Mouse (Mus musculus) left cerebral cortex, postnatal 4 days (tissue): Measurements from ENCODE around the gene Itga8. TPM values are rescaled to one million over a fixed set of nuclear protein-coding genes. Genes with fewer than 3 reads are reported as not detected.

ENCODE experiments used
- DNase-seq: peaks from one replicate; pipeline ENCODE4 v3.0.0-alpha.2; 2022
- intact Hi-C: fragments of 180-260 bp; cut with DNase I; formaldehyde crosslinking; loops from one replicate; pipeline ENCODE4 v1.15.1; 2025
- total RNA-seq, 2 experiments: library from RNA; stranded (reverse); gene quantifications; 2 replicates each; pipeline ENCODE4 v1.2.3; 2021

The Itga8 gene
- total RNA-seq, 2 experiments from 2014 or later: 6.1 to 6.5 TPM

GRCm38 (mm10) chr2:12205875-12206274 lies 95.8 kb downstream of the Itga8 start:
- DNase-seq: no peak
- intact Hi-C loops: no loop called here

GRCm38 (mm10) chr2:12203231-12203630 lies 98.5 kb downstream of the Itga8 start:
- intact Hi-C loops: no loop called here
- no peak for DNase-seq

- no peak for DNase-seq
- intact Hi-C loops: no loop called here
Measured at GRCm38 (mm10) chr2:12198699-12199098, 103.0 kb downstream of the Itga8 start.

- no peak for DNase-seq
- intact Hi-C loops: no loop called here
Measured at GRCm38 (mm10) chr2:12198214-12198613, 103.5 kb downstream of the Itga8 start.

GRCm38 (mm10) chr2:12197711-12198110 lies 104.0 kb downstream of the Itga8 start:
- intact Hi-C loops: no loop called here
- DNase-seq: no peak

- DNase-seq: no peak
- intact Hi-C loops: no loop called here
Measured at GRCm38 (mm10) chr2:12189026-12189425, 112.7 kb downstream of the Itga8 start.

GRCm38 (mm10) chr2:12187646-12188045 lies 114.1 kb downstream of the Itga8 start:
- no peak for DNase-seq
- intact Hi-C loops: no loop called here

- intact Hi-C loops: no loop called here
- DNase-seq: no peak
Measured at GRCm38 (mm10) chr2:12182402-12182948, 119.2 kb downstream of the Itga8 start.

GRCm38 (mm10) chr2:12180635-12181034 lies 121.1 kb downstream of the Itga8 start:
- no peak for DNase-seq
- intact Hi-C loops: no loop called here

GRCm38 (mm10) chr2:12174722-12175427 lies 126.8 kb downstream of the Itga8 start:
- no peak for DNase-seq
- intact Hi-C loops: no loop called here

GRCm38 (mm10) chr2:12170221-12170620 lies 131.5 kb downstream of the Itga8 start:
- no peak for DNase-seq
- intact Hi-C loops: no loop called here

- peak; percentile 26 for DNase-seq
Measured at GRCm38 (mm10) chr2:12160486-12160885, 141.2 kb downstream of the Itga8 start.

GRCm38 (mm10) chr2:12157001-12157400 lies 144.7 kb downstream of the Itga8 start:
- intact Hi-C loops: loop anchor here (10.0 kb wide), 1 partner anchor 138 kb away; no protein-coding TSS in a partner anchor
- no peak for DNase-seq

More at GRCm38 (mm10) chr2:12160486-12160885, 141.2 kb downstream of the Itga8 start:
- intact Hi-C loops: no loop called here

- intact Hi-C loops: loop anchor here (10.0 kb wide), 1 partner anchor 138 kb away; no protein-coding TSS in a partner anchor
- no peak for DNase-seq
Measured at GRCm38 (mm10) chr2:12156401-12156800, 145.3 kb downstream of the Itga8 start.

GRCm38 (mm10) chr2:12154676-12155075 lies 147.0 kb downstream of the Itga8 start:
- intact Hi-C loops: loop anchor here (10.0 kb wide), 1 partner anchor 140 kb away; no protein-coding TSS in a partner anchor

GRCm38 (mm10) chr2:12153551-12153950 lies 148.2 kb downstream of the Itga8 start:
- intact Hi-C loops: loop anchor here (10.0 kb wide), 1 partner anchor 141 kb away; no protein-coding TSS in a partner anchor
- no peak for DNase-seq

More at GRCm38 (mm10) chr2:12154676-12155075, 147.0 kb downstream of the Itga8 start:
- no peak for DNase-seq

- DNase-seq: no peak
- intact Hi-C loops: no loop called here
Measured at GRCm38 (mm10) chr2:12147902-12148301, 153.8 kb downstream of the Itga8 start.

- DNase-seq: no peak
- intact Hi-C loops: no loop called here
Measured at GRCm38 (mm10) chr2:12146612-12147011, 155.1 kb downstream of the Itga8 start.

GRCm38 (mm10) chr2:12138765-12139368 lies 162.9 kb downstream of the Itga8 start:
- intact Hi-C loops: no loop called here
- DNase-seq: no peak

GRCm38 (mm10) chr2:12126580-12126979 lies 175.1 kb downstream of the Itga8 start:
- intact Hi-C loops: no loop called here

GRCm38 (mm10) chr2:12115479-12115878 lies 186.2 kb downstream of the Itga8 start:
- intact Hi-C loops: no loop called here
- DNase-seq: no peak

More at GRCm38 (mm10) chr2:12126580-12126979, 175.1 kb downstream of the Itga8 start:
- DNase-seq: no peak

GRCm38 (mm10) chr2:12109306-12109705 lies 192.4 kb downstream of the Itga8 start:
- intact Hi-C loops: no loop called here
- DNase-seq: no peak
